Mouse (Mus musculus): ENCODE results near the gene Tdrkh. TPM values are rescaled to one million over a fixed set of nuclear protein-coding genes. Genes with fewer than 3 reads are reported as not detected.

Tdrkh gene
- polyA plus RNA-seq, 1 experiment from 2014 or later, result 61.6 TPM

DNA sequence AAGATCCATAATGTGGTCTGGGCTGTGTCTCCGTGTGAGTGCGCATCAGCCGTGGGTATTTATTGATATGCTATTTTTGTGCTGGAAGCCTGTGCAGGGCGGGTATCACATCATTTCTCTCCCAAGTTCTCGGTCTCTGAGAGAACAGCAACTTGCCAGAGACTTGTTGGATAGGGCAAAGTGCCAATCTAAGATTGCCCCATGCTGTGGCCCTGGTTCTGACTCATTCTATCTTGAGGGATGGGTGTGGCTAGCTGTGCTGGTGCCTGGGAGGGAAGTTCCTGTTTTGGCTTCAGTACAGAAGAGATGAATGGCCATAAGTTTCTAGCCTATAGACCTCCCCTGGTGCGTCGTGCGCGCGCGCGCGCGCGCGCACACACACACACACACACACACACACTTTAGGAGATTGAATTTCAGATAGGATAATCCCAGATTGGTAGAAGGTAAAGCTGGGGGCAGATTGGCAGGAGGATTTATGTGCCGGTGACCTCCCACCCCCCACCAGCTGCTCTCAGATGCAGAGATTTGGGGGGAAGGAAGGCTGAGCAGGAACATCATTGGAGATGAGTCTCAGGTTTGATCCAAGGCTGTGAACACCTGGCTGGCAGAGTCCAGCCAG lies 69.8 kb downstream of the Tdrkh start:
- H3K4me1 ChIP-seq (replicated peaks), result peaks cover 91% of the 10 kb centered on the region
- no peaks in the 10 kb centered on the region for H3K9me3 ChIP-seq
- H3K27ac ChIP-seq, result peak overlapping the region; percentile 95
- WGBS, result 84% methylated on average over 17 of the region's 17 CpGs
- H3K27me3 ChIP-seq, result no peaks in the 10 kb centered on the region
- H3K36me3 ChIP-seq, result peaks cover 58% of the 10 kb centered on the region
- H3K9ac ChIP-seq (replicated peaks), result peak overlapping the region; percentile 42
- no peak for ATAC-seq
- peak overlapping the region; percentile 98 for H3K4me2 ChIP-seq (replicated peaks)
- H3K4me3 ChIP-seq (replicated peaks), result 0 out of 2 replicates have a peak overlapping the region, but pooled peaks have one; percentile 8

GRCm38 (mm10) chr3:94483790-94484439 lies 70.8 kb downstream of the Tdrkh start:
- peak; percentile 90 for ATAC-seq
- Histone ChIP-seq H3K27me3 (no peaks in the 10 kb centered on the region), H3K27ac (peak overlapping the region; percentile 95), H3K9me3 (no peaks in the 10 kb centered on the region), H3K9ac (replicated peaks) (peak overlapping the region; percentile 37), H3K4me3 (replicated peaks) (peak overlapping the region; percentile 23), H3K36me3 (peaks cover 67% of the 10 kb centered on the region), H3K4me2 (replicated peaks) (peak overlapping the region; percentile 98), H3K4me1 (replicated peaks) (peaks cover 94% of the 10 kb centered on the region)
- 4% methylated on average over 20 of the region's 20 CpGs for WGBS

Other genes with a start within 250 kb of the Tdrkh start
- gene Gm10696, start 235.1 kb upstream of the Tdrkh start, polyA plus RNA-seq (2015; fragmentation: Nextera tagmentation; extraction: Ambion mirVana), result not detected in 2 replicates
- gene Gm5286, start 216.6 kb upstream of the Tdrkh start, polyA plus RNA-seq (2015; fragmentation: Nextera tagmentation; extraction: Ambion mirVana), result not detected in 2 replicates
- not detected in 2 replicates for gene Gm4778, start 149.2 kb upstream of the Tdrkh start, polyA plus RNA-seq (2015; fragmentation: Nextera tagmentation; extraction: Ambion mirVana)
- 30.4 and 33.6 TPM in 2 replicates for gene Them4, start 103.2 kb upstream of the Tdrkh start, polyA plus RNA-seq (2015; fragmentation: Nextera tagmentation; extraction: Ambion mirVana)
- gene Them5, start 71.2 kb upstream of the Tdrkh start, polyA plus RNA-seq (2015; fragmentation: Nextera tagmentation; extraction: Ambion mirVana), result 0.46 TPM in 1 of 2 replicates, not detected in the other
- gene C2cd4d, start 50.8 kb upstream of the Tdrkh start, polyA plus RNA-seq (2015; fragmentation: Nextera tagmentation; extraction: Ambion mirVana), result 2.0 and 2.2 TPM in 2 replicates
- gene Rorc, start 40.5 kb upstream of the Tdrkh start, polyA plus RNA-seq (2015; fragmentation: Nextera tagmentation; extraction: Ambion mirVana), result 0.79 and 1.0 TPM in 2 replicates
- gene Lingo4, start 14.8 kb upstream of the Tdrkh start, polyA plus RNA-seq (2015; fragmentation: Nextera tagmentation; extraction: Ambion mirVana), result 0.83 and 1.4 TPM in 2 replicates
- gene Mrpl9, start 30.0 kb downstream of the Tdrkh start, polyA plus RNA-seq (2015; fragmentation: Nextera tagmentation; extraction: Ambion mirVana), result 61.3 and 63.2 TPM in 2 replicates
- gene Oaz3, start 30.6 kb downstream of the Tdrkh start, polyA plus RNA-seq (2015; fragmentation: Nextera tagmentation; extraction: Ambion mirVana), result 0.89 and 1.2 TPM in 2 replicates
- gene Celf3, start 65.0 kb downstream of the Tdrkh start, polyA plus RNA-seq (2015; fragmentation: Nextera tagmentation; extraction: Ambion mirVana), result 396 and 399 TPM in 2 replicates
- 24.3 and 26.1 TPM in 2 replicates for gene Riiad1, start 67.1 kb downstream of the Tdrkh start, polyA plus RNA-seq (2015; fragmentation: Nextera tagmentation; extraction: Ambion mirVana)
- gene Snx27, start 169.4 kb downstream of the Tdrkh start, polyA plus RNA-seq (2015; fragmentation: Nextera tagmentation; extraction: Ambion mirVana), result 69.7 and 75.5 TPM in 2 replicates
- gene Gm10972, start 229.8 kb downstream of the Tdrkh start, polyA plus RNA-seq (2015; fragmentation: Nextera tagmentation; extraction: Ambion mirVana), result not detected in 2 replicates
- 3.6 and 3.7 TPM in 2 replicates for gene Tuft1, start 245.6 kb downstream of the Tdrkh start, polyA plus RNA-seq (2015; fragmentation: Nextera tagmentation; extraction: Ambion mirVana)

All from midbrain, embryonic 13.5 days (tissue).